Mouse (Mus musculus) T-cell, adult 2 months (primary cell): ENCODE results near the gene Csad.

ENCODE experiments used
- DNase-seq: peaks from one replicate; pipeline ENCODE4 v3.0.0; 2022; ENCODE audit warnings: low spot score

The Csad gene

DNA sequence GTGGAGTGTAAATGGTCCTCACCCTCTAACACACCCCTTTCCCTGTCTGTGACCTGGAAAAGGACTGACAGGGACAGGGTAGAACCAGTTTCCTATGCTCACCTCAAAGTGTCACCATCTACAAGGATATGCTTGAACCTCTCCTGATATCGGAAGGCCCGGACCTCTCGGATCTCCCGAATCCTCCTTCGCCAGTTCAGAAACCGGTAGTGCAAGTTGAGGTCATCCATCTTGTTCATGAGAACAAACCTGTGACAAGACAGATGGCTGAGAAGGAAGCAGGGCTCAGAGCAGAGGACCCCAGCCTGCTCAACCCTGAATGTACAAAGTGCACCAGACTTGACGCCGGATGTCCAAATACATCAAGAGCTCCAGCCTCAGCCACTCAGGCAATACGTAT, 71.2 kb downstream of the Csad start:
- DNase-seq = no peak
